Mouse (Mus musculus): ENCODE measurements at regions not wholly inside any gene's neighbourhood (a gene's known extent, or its start where the extent isn't known, plus 50 kb on each side); places are given as distances from the start of the nearest gene placed in this dataset.

GRCm38 (mm10) chrX:159047876-159048275, 162.2 kb upstream of the Rps6ka3 start:
- TF ChIP-seq CTCF (IDR thresholded peaks at IDR 0.05; ENCODE audit: insufficient read depth, low read length) (no peak), POLR2A (IDR thresholded peaks at IDR 0.05; ENCODE audit: borderline replicate concordance, extremely low read depth, low read depth, low read length) (no peak)
